Mouse (Mus musculus) lung, postnatal 0 days (tissue): ENCODE data around the gene Cnpy1. TPM values are rescaled to one million over a fixed set of nuclear protein-coding genes. Genes with fewer than 3 reads are reported as not detected.
A peak's percentile ranks its signal among the peaks of the same experiment; 100 is the strongest.

Experiments used
- ATAC-seq: fragments of 200-750 bp; cut with Nextera tagmentation; 2 replicates; pipeline ENCODE4 v1.8.0; 2017; ENCODE audit warnings: moderate library complexity
- DNase-seq: peaks from one replicate; pipeline ENCODE4 v3.0.0-alpha.2; 2016; ENCODE audit warnings: low spot score
- H3K27ac ChIP-seq: fragments of 300-500 bp; sonication (generic); 2 replicates; pipeline ENCODE4 v1.5.1; 2014; ENCODE audit warnings: antibody characterized with exemption, mild to moderate bottlenecking, low read length, mixed read lengths
- H3K27me3 ChIP-seq: fragments of 300-500 bp; sonication (generic); replicated peaks from 2 replicates; pipeline ENCODE4 v1.6.1; 2014; ENCODE audit warnings: low read length, mixed read lengths; ENCODE audit not compliant: insufficient read depth
- H3K36me3 ChIP-seq: fragments of 300-500 bp; sonication (generic); 2 replicates; pipeline ENCODE4 v1.6.1; 2014; ENCODE audit warnings: low read length, mixed read lengths; ENCODE audit not compliant: insufficient read depth
- H3K4me1 ChIP-seq: fragments of 300-500 bp; sonication (generic); 2 replicates; pipeline ENCODE4 v1.6.1; 2014; ENCODE audit warnings: antibody characterized with exemption, low read depth, low read length, mixed read lengths; ENCODE audit not compliant: insufficient read depth
- H3K4me2 ChIP-seq: fragments of 300-500 bp; sonication (generic); replicated peaks from 2 replicates; pipeline ENCODE4 v1.6.1; 2014; ENCODE audit warnings: low read depth, mild to moderate bottlenecking, low read length, moderate library complexity, mixed read lengths
- H3K4me3 ChIP-seq: fragments of 300-500 bp; sonication (generic); 2 replicates; pipeline ENCODE4 v1.5.1; 2014; ENCODE audit warnings: low read depth, low read length
- H3K9ac ChIP-seq: fragments of 300-500 bp; sonication (generic); replicated peaks from 2 replicates; pipeline ENCODE4 v1.6.1; 2014; ENCODE audit warnings: low read depth, mild to moderate bottlenecking
- H3K9me3 ChIP-seq: fragments of 300-500 bp; sonication (generic); 2 replicates; pipeline ENCODE4 v1.6.1; 2016; ENCODE audit warnings: low read length, mixed read lengths
- CTCF ChIP-seq: IDR thresholded peaks from 2 replicates; pipeline ENCODE4 v1.5.1; 2016; ENCODE audit warnings: antibody characterized with exemption, mild to moderate bottlenecking
- EP300 ChIP-seq: IDR thresholded peaks from 2 replicates; pipeline ENCODE4 v1.6.1; 2016; ENCODE audit warnings: antibody characterized with exemption, mild to moderate bottlenecking, control low read depth
- WGBS: fragments of 180-500 bp; shearing (Covaris S2); extraction: QIAGEN DNeasy Blood & Tissue Kit; methylation state at CpG from one replicate; pipeline ENCODE4 v1.1.7; 2014; 5-methylcytosine and 5-hydroxymethylcytosine counted together
- polyA plus RNA-seq: library from polyadenylated mRNA; unstranded; fragments of >200 nt; fragmentation: Nextera tagmentation; extraction: Ambion mirVana; gene quantifications from 2 replicates; pipeline ENCODE4 v1.2.1, GENCODE M21; 2015

The Cnpy1 gene
- 0.08 and 0.11 TPM in 2 replicates for polyA plus RNA-seq

GRCm38 (mm10) chr5:28245574-28245973 is at the start of gene Cnpy1:
Gene Cnpy1 (minus strand): TSS chr5:28245806.
- TF ChIP-seq CTCF (no peak), EP300 (no peak)
- ATAC-seq (no peak), DNase-seq (no peak)
- H3K9me3 ChIP-seq = no peaks in the 10 kb centered on the region
- no peaks in the 10 kb centered on the region for H3K27me3 ChIP-seq
- 62% methylated on average over 11 of the region's 11 CpGs for WGBS
- H3K4me2 ChIP-seq = no peak within 1 kb of the TSS
- H3K4me3 ChIP-seq = no peak within 1 kb of the TSS
- H3K9ac ChIP-seq = no peak within 1 kb of the TSS
- no peak within 1 kb of the TSS for H3K27ac ChIP-seq
- H3K36me3 ChIP-seq = no peaks in the 10 kb centered on the region
- no peaks in the 10 kb centered on the region for H3K4me1 ChIP-seq

- Histone ChIP-seq H3K4me2 (no peak overlapping the region), H3K4me1 (no peaks in the 10 kb centered on the region), H3K27me3 (no peaks in the 10 kb centered on the region), H3K27ac (no peak overlapping the region), H3K4me3 (no peak overlapping the region), H3K9ac (no peak overlapping the region), H3K36me3 (no peaks in the 10 kb centered on the region), H3K9me3 (no peaks in the 10 kb centered on the region)
- WGBS = 4% methylated on average over 6 of the region's 6 CpGs
- ATAC-seq (no peak), DNase-seq (peak; percentile 73)
- TF ChIP-seq EP300 (no peak), CTCF (peak; percentile 99)
These were observed 48.4 kb upstream of the Cnpy1 start for GRCm38 (mm10) chr5:28293990-28294389.

- DNase-seq = no peak
- no peak overlapping the region for H3K4me3 ChIP-seq
- H3K36me3 ChIP-seq = no peaks in the 10 kb centered on the region
- no peaks in the 10 kb centered on the region for H3K4me1 ChIP-seq
- ATAC-seq = no peak
- TF ChIP-seq EP300 (no peak), CTCF (no peak)
- H3K4me2 ChIP-seq = no peak overlapping the region
- no peaks in the 10 kb centered on the region for H3K9me3 ChIP-seq
- H3K27me3 ChIP-seq = no peaks in the 10 kb centered on the region
- H3K27ac ChIP-seq = no peak overlapping the region
- H3K9ac ChIP-seq = no peak overlapping the region
- 40% methylated on average over 3 of the region's 3 CpGs for WGBS
These were observed 46.7 kb upstream of the Cnpy1 start for GRCm38 (mm10) chr5:28292281-28292680.

- Histone ChIP-seq H3K9ac (no peak overlapping the region), H3K4me3 (no peak overlapping the region), H3K27ac (no peak overlapping the region), H3K4me1 (no peaks in the 10 kb centered on the region), H3K36me3 (no peaks in the 10 kb centered on the region), H3K27me3 (no peaks in the 10 kb centered on the region), H3K4me2 (no peak overlapping the region), H3K9me3 (no peaks in the 10 kb centered on the region)
- no peak for TF ChIP-seq CTCF
- TF ChIP-seq EP300 = no peak
- DNase-seq = no peak
- ATAC-seq = no peak
- 70% methylated on average over 5 of the region's 5 CpGs for WGBS
These were observed 45.7 kb upstream of the Cnpy1 start for GRCm38 (mm10) chr5:28291118-28291850.

GRCm38 (mm10) chr5:28290630-28291029 is 45.0 kb upstream of the Cnpy1 start:
- Histone ChIP-seq H3K27ac (no peak overlapping the region), H3K27me3 (no peaks in the 10 kb centered on the region), H3K4me1 (no peaks in the 10 kb centered on the region), H3K9me3 (no peaks in the 10 kb centered on the region), H3K36me3 (no peaks in the 10 kb centered on the region), H3K4me3 (no peak overlapping the region), H3K9ac (no peak overlapping the region), H3K4me2 (no peak overlapping the region)
- no peak for ATAC-seq
- DNase-seq = no peak
- 64% methylated on average over 1 of the region's 1 CpGs for WGBS
- TF ChIP-seq CTCF = no peak
- TF ChIP-seq EP300 = no peak

GRCm38 (mm10) chr5:28289111-28289510 is 43.5 kb upstream of the Cnpy1 start:
- WGBS = 55% methylated on average over 3 of the region's 3 CpGs
- TF ChIP-seq EP300 (no peak), CTCF (no peak)
- H3K27ac ChIP-seq = no peak overlapping the region
- H3K9me3 ChIP-seq = no peaks in the 10 kb centered on the region
- H3K4me2 ChIP-seq = no peak overlapping the region
- no peaks in the 10 kb centered on the region for H3K4me1 ChIP-seq
- H3K27me3 ChIP-seq = no peaks in the 10 kb centered on the region
- ATAC-seq (no peak), DNase-seq (no peak)
- H3K4me3 ChIP-seq = no peak overlapping the region
- H3K9ac ChIP-seq = no peak overlapping the region
- H3K36me3 ChIP-seq = no peaks in the 10 kb centered on the region

- H3K27ac ChIP-seq = no peak overlapping the region
- H3K36me3 ChIP-seq = no peaks in the 10 kb centered on the region
- TF ChIP-seq CTCF (no peak), EP300 (no peak)
- ATAC-seq (no peak), DNase-seq (no peak)
- no peaks in the 10 kb centered on the region for H3K27me3 ChIP-seq
- no peaks in the 10 kb centered on the region for H3K4me1 ChIP-seq
- no peak overlapping the region for H3K4me3 ChIP-seq
- H3K9me3 ChIP-seq = no peaks in the 10 kb centered on the region
- no peak overlapping the region for H3K4me2 ChIP-seq
- H3K9ac ChIP-seq = no peak overlapping the region
- WGBS = 50% methylated on average over 2 of the region's 2 CpGs
These were observed 31.7 kb upstream of the Cnpy1 start for GRCm38 (mm10) chr5:28277279-28277678.
